17 mouse cellular contexts compared by ENCODE assay signal in the genomic region with DNA sequence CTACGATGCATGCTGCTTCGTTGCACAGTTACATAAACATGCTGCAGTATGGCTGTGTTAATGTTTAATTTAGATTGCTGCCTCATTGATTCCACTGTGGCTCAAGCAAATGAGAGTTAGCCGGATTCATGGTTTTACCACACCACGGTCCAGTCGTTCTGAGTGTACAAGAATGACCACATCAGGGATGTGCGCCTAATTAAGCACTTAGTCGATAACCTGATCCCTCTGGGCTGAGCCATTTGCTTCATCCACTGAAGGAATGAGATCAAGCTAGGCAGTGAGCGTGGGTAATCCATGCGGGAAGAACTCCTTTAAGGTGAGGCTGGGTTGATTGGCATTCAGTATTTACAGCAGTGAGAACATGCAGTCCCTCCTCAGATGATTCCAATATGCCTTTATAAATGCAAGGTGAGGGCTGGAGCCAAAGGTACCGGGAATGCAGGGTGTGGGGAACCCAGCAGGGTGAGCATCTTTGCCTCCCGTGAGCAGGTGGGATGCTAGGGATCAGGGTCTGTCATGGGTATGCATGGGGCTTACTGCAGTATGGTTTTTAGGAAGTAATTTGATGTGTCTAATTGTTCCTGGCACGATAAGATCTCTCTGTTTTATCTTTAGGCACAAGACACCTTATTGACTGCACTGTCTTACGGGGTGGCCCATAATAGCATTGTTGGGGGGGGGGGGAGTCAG. TPM values are rescaled to one million over a fixed set of nuclear protein-coding genes. Genes with fewer than 3 reads are reported as not detected.
DNase-seq lines count a peak whose midpoint lies in the region; ATAC-seq and TF ChIP-seq lines count a peak whose summit lies in the region.
"Had no signal": no experiment of that assay in that cellular context is flagged by ENCODE, and none has a peak within 500 bp of the region (broad histone marks: within the 10 kb centered on the region; RNA-seq: fewer than 3 reads in every experiment).

No protein-coding gene starts in this region.

- no peaks in the 10 kb centered on the region for H3K27me3 ChIP-seq in hindbrain, embryonic 15.5 days
- H3K27me3 ChIP-seq: embryonic facial prominence, embryonic 12.5 days; liver, embryonic 13.5 days had no signal

- H3K36me3 ChIP-seq in hindbrain, embryonic 15.5 days, result no peaks in the 10 kb centered on the region
- H3K36me3 ChIP-seq: embryonic facial prominence, embryonic 12.5 days; liver, embryonic 13.5 days had no signal

- TF ChIP-seq CTCF in layer of hippocampus, adult 2 months (conservative IDR thresholded peaks at IDR 0.05), result no peak

- peak overlapping the region; percentile 72; the same call in 1 of the 2 replicates for H3K27ac ChIP-seq in layer of hippocampus, adult 2 months
- peak overlapping the region; percentile 69 for H3K27ac ChIP-seq in hindbrain, embryonic 15.5 days (replicated peaks)
- H3K27ac ChIP-seq: embryonic facial prominence, embryonic 12.5 days; liver, embryonic 13.5 days; macrophage had no signal

- H3K9ac ChIP-seq in hindbrain, embryonic 15.5 days, result no peak overlapping the region
- H3K9ac ChIP-seq: embryonic facial prominence, embryonic 12.5 days; liver, embryonic 13.5 days had no signal

- peak; percentile 51; the same call in 1 of the 2 replicates for ATAC-seq in hindbrain, embryonic 15.5 days (ENCODE audit: low FRiP score, low read depth)

- peaks cover 29% of the 10 kb centered on the region for H3K4me1 ChIP-seq in hindbrain, embryonic 15.5 days (replicated peaks)
- H3K4me1 ChIP-seq: liver, embryonic 13.5 days had no signal

- H3K9me3 ChIP-seq in hindbrain, embryonic 15.5 days, result no peaks in the 10 kb centered on the region
- H3K9me3 ChIP-seq: embryonic facial prominence, embryonic 12.5 days; liver, embryonic 13.5 days had no signal

- H3K4me2 ChIP-seq in hindbrain, embryonic 15.5 days, result peak overlapping the region; percentile 39
- H3K4me2 ChIP-seq: embryonic facial prominence, embryonic 12.5 days; liver, embryonic 13.5 days had no signal

- DNase-seq in cerebellum, postnatal 25 days, result peak; percentile 22 to 25
- no peak for DNase-seq in cerebellum, adult 11-12 months
- no peak for DNase-seq in layer of hippocampus, adult 2 months (ENCODE audit: low spot score in 2 of 2)
- DNase-seq in layer of hippocampus, adult 9-10 months (ENCODE audit: low spot score), result no peak
- DNase-seq in retina, embryonic 14.5 days (ENCODE audit: low spot score), result peak; percentile 69
- no peak for DNase-seq in gastrocnemius, postnatal 36 days
- no peak for DNase-seq in embryo, embryonic 10.5 days (ENCODE audit: low spot score)
- DNase-seq: heart, adult 18-20 months; heart, postnatal 14 days; kidney, postnatal 25 days; liver, embryonic 13.5 days had no signal

- no peak overlapping the region for H3K4me3 ChIP-seq in layer of hippocampus, adult 2 months
- no peak overlapping the region for H3K4me3 ChIP-seq in hindbrain, embryonic 15.5 days
- H3K4me3 ChIP-seq: embryonic facial prominence, embryonic 12.5 days; liver, embryonic 13.5 days had no signal

- intact Hi-C loops in gastrocnemius, postnatal 36 days (cut with DNase I), result no loop called here

- 54% methylated on average over 13 of the region's 13 CpGs for WGBS in hindbrain, embryonic 15.5 days

RNA-seq across cellular contexts. Expression of a gene that starts 6.1 kb away (rescaled TPM):
- total RNA-seq in layer of hippocampus, adult 2 months (2021), result not detected
- not detected in 2 replicates for polyA plus RNA-seq in hindbrain, embryonic 15.5 days (2015; fragmentation: Nextera tagmentation; extraction: Ambion mirVana)
- total RNA-seq in gastrocnemius, postnatal 36 days (2021), result not detected
- total RNA-seq: heart, adult 18-20 months; heart, postnatal 14 days; left cerebral cortex, postnatal 36 days; MEL had no signal
- polyA plus RNA-seq: C2C12; embryonic facial prominence, embryonic 12.5 days; liver, embryonic 13.5 days; macrophage had no signal

RNA-seq across cellular contexts. Expression of a gene that starts 29.3 kb away (rescaled TPM):
- total RNA-seq in layer of hippocampus, adult 2 months (2021), result 10 to 100 TPM; 29.0 to 30.5 TPM
- polyA plus RNA-seq in hindbrain, embryonic 15.5 days (2015; fragmentation: Nextera tagmentation; extraction: Ambion mirVana), result 17.8 and 20.0 TPM in 2 replicates
- total RNA-seq in gastrocnemius, postnatal 36 days (2021), result 1 to 10 TPM; 7.0 to 8.1 TPM

Comparison
In these comparisons a context has a peak if more than half of its experiments do, and no peak if none do; other contexts are left out.
1. DNase-seq: peak in cerebellum, postnatal 25 days (2 of 2) and retina, embryonic 14.5 days (single experiment); none in cerebellum, adult 11-12 months (single experiment), layer of hippocampus, adult 2 months (0 of 2), layer of hippocampus, adult 9-10 months (single experiment), gastrocnemius, postnatal 36 days (0 of 2) and embryo, embryonic 10.5 days (single experiment).